Mouse (Mus musculus) E14TG2a.4 (cell line): Measurements from ENCODE around the gene Adgrg5.

ENCODE experiments used
- H3K27me3 ChIP-seq: 2 replicates; pipeline ENCODE4 v1.6.1; 2014; ENCODE audit warnings: low read length, control low read depth; ENCODE audit not compliant: insufficient read depth
- H3K36me3 ChIP-seq: 2 replicates; pipeline ENCODE4 v1.6.1; 2014; ENCODE audit warnings: low read length, control low read depth; ENCODE audit not compliant: insufficient read depth
- H3K4me1 ChIP-seq: replicated peaks from 2 replicates; pipeline ENCODE4 v1.6.1; 2014; ENCODE audit warnings: low read depth, low read length, control low read depth
- H3K4me3 ChIP-seq: replicated peaks from 2 replicates; pipeline ENCODE4 v1.5.1; 2014; ENCODE audit warnings: mild to moderate bottlenecking, low read length
- H3K9me3 ChIP-seq: 2 replicates; pipeline ENCODE4 v1.6.1; 2014; ENCODE audit warnings: low read length, control low read depth
- CTCF ChIP-seq: conservative IDR thresholded peaks from 2 replicates; pipeline ENCODE4 v1.5.1; 2014; ENCODE audit warnings: low read length
- NANOG ChIP-seq: IDR thresholded peaks from 2 replicates; pipeline ENCODE4 v1.6.1; 2014; ENCODE audit warnings: borderline replicate concordance, low read length, mixed read lengths
- POU5F1 ChIP-seq: IDR thresholded peaks from 2 replicates; pipeline ENCODE4 v1.6.1; 2014; ENCODE audit warnings: low read length, borderline replicate concordance

Gene Adgrg5

DNA sequence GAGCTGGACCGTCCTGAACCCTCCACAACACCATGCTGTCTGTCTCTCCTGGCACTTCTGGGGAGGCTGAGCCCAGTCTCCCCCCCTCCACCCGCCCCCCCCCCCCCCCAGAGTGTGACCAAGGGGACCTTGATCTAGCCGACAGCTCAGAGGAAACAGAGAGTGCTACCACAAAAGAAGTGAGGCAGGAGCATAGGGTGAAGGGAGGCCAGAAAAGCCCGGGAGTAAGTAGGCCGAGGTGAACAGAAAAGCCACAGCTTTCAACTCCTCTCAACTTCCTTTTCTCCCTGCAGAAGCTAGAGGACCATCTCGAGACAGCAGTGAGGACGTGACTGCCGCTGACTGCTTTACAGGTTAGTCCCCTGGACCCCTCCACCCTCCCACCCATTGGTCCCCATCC lies at the start of gene Adgrg5:
TSS of gene Adgrg5 (plus strand) at position 290 of the 400 bp plus-strand sequence.
- Histone ChIP-seq H3K4me1 (peaks cover 62% of the 10 kb centered on the region), H3K4me3 (peak within 1 kb of the TSS; percentile 54), H3K36me3 (no peaks in the 10 kb centered on the region), H3K9me3 (no peaks in the 10 kb centered on the region), H3K27me3 (peaks cover 9% of the 10 kb centered on the region)
- no peak for TF ChIP-seq CTCF
- TF ChIP-seq NANOG = no peak
- no peak for TF ChIP-seq POU5F1

DNA sequence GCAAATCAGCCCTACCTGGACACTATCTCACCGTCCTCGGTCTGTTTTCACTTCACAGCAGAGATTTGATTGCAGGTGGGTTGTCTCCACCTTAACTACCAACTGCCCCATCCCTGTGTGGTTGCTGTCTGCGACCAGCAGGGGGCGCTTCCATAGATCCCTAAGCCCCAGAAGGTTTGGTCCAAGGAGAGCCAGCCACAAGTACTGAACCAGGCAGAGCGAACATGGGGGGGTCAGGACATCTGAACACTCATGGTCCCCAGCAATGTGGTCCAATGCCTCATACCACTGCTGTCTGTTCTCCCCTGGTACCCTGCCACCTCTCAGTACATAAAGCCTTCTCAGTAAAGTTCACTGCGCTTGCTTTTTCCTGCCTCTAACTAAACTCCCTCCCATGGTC lies 49.1 kb upstream of the Adgrg5 start:
- peaks cover 51% of the 10 kb centered on the region for H3K4me1 ChIP-seq
- H3K4me3 ChIP-seq = no peak overlapping the region
- no peak for TF ChIP-seq NANOG
- peak; percentile 94 for TF ChIP-seq CTCF
- no peak for TF ChIP-seq POU5F1
- no peaks in the 10 kb centered on the region for H3K36me3 ChIP-seq
- H3K27me3 ChIP-seq = peaks cover 33% of the 10 kb centered on the region
- no peaks in the 10 kb centered on the region for H3K9me3 ChIP-seq

DNA sequence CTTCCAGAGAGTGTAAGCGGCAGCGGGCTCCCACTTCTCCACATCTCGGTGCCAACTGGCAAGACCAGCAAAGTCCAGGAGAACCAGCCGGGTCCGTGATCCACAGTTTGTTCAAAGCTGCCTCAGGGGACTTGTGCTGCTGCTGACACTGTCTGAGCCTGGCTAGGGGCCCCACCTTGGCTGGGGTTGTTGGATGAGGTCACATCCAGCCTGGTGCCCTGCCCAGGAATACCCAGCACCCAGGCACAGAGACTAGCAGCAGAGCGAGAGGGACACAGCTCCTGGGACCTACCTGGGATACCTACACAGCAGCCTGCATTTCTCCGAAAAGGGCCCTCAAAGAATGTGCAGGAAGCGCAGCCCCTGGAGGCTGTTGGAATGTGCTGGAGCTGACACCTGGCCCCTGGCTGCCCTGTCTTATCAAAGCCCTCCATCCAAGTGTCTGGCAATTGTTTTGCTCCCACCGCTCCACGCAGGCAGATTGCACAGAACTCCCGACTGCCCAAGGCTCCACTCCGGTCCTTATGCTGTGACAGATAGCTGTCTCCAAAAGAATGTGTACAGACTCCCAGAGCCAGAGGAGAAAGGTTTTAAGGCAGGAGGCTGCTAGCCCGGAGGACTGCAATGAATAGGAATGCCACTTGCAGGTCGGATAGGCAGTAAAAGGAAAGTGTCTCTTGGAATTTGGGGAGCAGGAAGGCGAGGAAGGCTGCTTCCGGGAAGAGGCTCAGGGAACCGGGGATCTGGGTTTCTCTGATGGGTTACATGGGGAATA lies 48.2 kb upstream of the Adgrg5 start:
- Histone ChIP-seq H3K36me3 (no peaks in the 10 kb centered on the region), H3K27me3 (peaks cover 26% of the 10 kb centered on the region), H3K4me3 (peak overlapping the region; percentile 81), H3K4me1 (peaks cover 43% of the 10 kb centered on the region), H3K9me3 (no peaks in the 10 kb centered on the region)
- TF ChIP-seq CTCF (no peak), NANOG (no peak), POU5F1 (no peak)

DNA sequence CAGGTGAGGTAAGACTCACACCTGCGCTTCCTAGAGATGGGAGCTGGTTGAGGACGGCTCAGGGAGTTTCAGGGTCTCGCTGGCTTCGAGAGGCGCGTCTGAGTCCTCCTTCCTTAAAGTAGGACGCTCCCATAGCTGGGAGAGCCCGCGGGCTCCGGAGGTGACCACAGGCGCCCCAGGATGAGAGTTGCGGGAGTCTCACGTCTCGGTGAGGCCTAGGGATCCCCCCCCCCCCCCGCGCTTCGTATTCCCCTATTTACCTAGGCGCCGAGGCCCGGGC lies 47.7 kb upstream of the Adgrg5 start:
- no peaks in the 10 kb centered on the region for H3K9me3 ChIP-seq
- no peak for TF ChIP-seq CTCF
- no peak for TF ChIP-seq POU5F1
- no peak for TF ChIP-seq NANOG

DNA sequence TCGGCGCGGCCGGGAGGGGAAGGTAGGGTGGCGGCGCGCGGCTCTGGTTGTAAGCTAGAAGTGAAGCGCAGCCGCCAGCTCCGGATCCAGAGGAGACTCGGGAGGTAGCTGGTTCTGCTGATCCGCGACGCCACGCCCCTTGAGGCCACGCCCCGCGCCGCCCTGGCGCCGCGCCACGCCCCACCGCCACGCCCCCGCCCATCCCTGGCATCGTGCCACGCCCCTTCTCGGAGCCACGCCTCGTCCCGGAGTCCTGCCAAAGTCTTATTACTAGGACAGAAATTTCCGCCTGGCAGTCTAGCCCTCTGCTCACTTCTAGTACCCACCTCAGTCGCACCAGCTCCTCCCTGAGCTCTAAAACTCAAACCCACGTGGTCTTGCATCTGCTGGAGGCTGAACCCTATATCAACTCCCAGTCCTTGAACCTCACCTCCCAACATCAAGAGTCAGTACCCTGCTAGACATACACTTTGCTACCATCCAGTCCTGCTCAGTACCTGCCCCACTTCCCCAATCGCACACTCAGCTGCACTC lies 47.2 kb upstream of the Adgrg5 start, which contains the start of gene Dok4:
TSS of gene Dok4 (minus strand) at position 134 of the 534 bp plus-strand sequence.
- H3K27me3 ChIP-seq = peaks cover 21% of the 10 kb centered on the region
- peak within 1 kb of the TSS; percentile 81 for H3K4me3 ChIP-seq
- peaks cover 34% of the 10 kb centered on the region for H3K4me1 ChIP-seq
- H3K9me3 ChIP-seq = no peaks in the 10 kb centered on the region
- TF ChIP-seq CTCF = no peak
- no peak for TF ChIP-seq POU5F1
- no peak for TF ChIP-seq NANOG
- no peaks in the 10 kb centered on the region for H3K36me3 ChIP-seq

More for the DNA sequence above, 47.7 kb upstream of the Adgrg5 start:
- no peaks in the 10 kb centered on the region for H3K36me3 ChIP-seq
- H3K27me3 ChIP-seq = peaks cover 21% of the 10 kb centered on the region
- H3K4me1 ChIP-seq = peaks cover 38% of the 10 kb centered on the region
- H3K4me3 ChIP-seq = peak overlapping the region; percentile 81

DNA sequence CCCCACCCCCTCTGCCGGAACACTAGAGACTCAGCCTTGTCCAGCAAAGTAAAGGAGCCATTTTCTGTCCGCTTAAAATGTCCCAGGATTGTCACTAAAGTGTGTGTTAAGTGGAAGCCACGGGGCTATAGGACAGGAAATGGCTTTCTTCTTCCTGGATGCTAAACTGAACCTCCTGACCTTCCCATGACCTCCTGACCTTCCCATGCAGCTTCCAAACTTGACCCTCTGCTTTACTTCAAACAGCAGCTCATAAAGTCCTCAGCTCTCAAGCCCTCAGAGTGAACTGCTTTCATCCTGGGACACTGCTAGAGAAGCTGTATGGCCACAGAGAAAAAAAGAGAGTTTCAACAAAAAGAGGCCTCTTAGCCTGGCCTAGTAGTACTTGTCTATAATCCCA lies 46.7 kb upstream of the Adgrg5 start:
- Histone ChIP-seq H3K36me3 (no peaks in the 10 kb centered on the region), H3K27me3 (peaks cover 21% of the 10 kb centered on the region), H3K4me3 (peak overlapping the region; percentile 81), H3K4me1 (peaks cover 29% of the 10 kb centered on the region), H3K9me3 (no peaks in the 10 kb centered on the region)
- no peak for TF ChIP-seq CTCF
- TF ChIP-seq POU5F1 = no peak
- TF ChIP-seq NANOG = no peak

DNA sequence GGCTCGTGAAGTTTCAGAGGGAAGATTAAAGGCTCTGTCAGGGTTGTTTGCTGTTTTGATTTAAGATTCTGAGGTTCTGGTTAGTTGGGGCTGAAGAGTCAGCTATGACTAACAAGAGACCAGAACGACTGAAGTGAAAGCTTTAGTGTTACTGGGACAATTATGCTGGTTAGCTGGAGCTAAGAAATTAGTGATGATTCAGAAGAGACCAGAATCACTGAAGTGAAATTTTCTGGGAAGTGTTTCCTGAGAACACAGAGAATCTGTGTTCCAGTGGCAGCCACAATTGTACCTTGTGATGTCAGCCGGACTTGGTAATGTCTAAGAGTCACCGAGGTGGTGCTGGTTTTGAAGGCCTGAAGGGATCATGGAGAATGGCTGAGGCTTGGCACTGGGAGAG lies 42.8 kb upstream of the Adgrg5 start:
- Histone ChIP-seq H3K4me1 (peaks cover 9% of the 10 kb centered on the region), H3K4me3 (no peak overlapping the region), H3K27me3 (peaks cover 1% of the 10 kb centered on the region), H3K9me3 (no peaks in the 10 kb centered on the region), H3K36me3 (no peaks in the 10 kb centered on the region)
- TF ChIP-seq NANOG = no peak
- no peak for TF ChIP-seq POU5F1
- TF ChIP-seq CTCF = no peak

DNA sequence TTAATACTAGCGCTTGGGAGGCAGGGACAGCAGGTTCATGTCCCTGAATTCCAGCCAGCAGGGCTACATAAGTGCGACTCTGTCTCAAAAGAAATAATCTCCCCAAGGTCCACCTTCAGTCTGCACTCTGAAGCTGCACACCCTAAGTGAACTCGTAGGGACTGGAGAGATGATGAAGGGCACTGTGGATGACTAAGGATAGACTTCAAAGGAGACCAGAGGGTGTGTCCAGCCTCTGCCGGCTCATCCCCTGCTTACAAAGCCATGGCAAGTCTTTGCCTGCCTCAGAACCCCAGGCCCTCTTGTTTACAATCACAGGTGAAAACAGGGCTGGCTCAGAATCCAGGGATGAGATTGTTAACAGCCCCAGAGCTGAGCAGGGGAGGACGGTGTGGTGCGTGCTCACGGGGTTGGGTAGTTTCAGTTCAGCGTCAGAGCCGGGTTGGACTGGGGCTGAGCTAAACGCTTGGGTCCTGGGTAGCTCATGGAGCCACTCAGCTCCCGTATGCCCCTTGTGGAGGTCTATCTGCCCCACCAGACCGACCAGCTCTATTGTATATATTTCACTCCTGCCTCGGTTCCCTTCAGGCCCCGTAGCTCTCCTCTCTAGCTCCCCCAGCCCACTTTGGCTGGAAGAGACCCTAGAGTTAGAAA lies 35.0 kb upstream of the Adgrg5 start:
- Histone ChIP-seq H3K4me1 (no peaks in the 10 kb centered on the region), H3K36me3 (no peaks in the 10 kb centered on the region), H3K27me3 (peaks cover 9% of the 10 kb centered on the region), H3K4me3 (no peak overlapping the region), H3K9me3 (peaks cover 9% of the 10 kb centered on the region)
- TF ChIP-seq POU5F1 (no peak), CTCF (no peak), NANOG (no peak)
